Mouse (Mus musculus) thymus, postnatal 10 days (tissue): ENCODE results near the gene Gm26897.

Experiments
- DNase-seq, 2 experiments: peaks; one replicate each; pipeline ENCODE4 v3.0.0; 2021; ENCODE audit warnings: low spot score in 2 of 2

The Gm26897 gene

GRCm38 (mm10) chr5:111733851-111734250 lies at the start of gene Gm26897:
Gene Gm26897 (plus strand): TSS chr5:111733924.
- no peak for DNase-seq

GRCm38 (mm10) chr5:111687370-111687769 lies 46.4 kb upstream of the Gm26897 start:
- DNase-seq, result peak in 1 of 2 experiments; percentile 43

- DNase-seq, result no peak
These were observed 45.1 kb upstream of the Gm26897 start for GRCm38 (mm10) chr5:111688584-111688983.

GRCm38 (mm10) chr5:111697996-111698395 lies 35.7 kb upstream of the Gm26897 start:
- DNase-seq, result no peak

GRCm38 (mm10) chr5:111699711-111700303 lies 33.9 kb upstream of the Gm26897 start:
- DNase-seq, result no peak

- DNase-seq, result no peak
These were observed 31.9 kb upstream of the Gm26897 start for GRCm38 (mm10) chr5:111701634-111702329.

- DNase-seq, result no peak
These were observed 30.1 kb upstream of the Gm26897 start for GRCm38 (mm10) chr5:111703586-111703985.

GRCm38 (mm10) chr5:111704326-111704725 lies 29.4 kb upstream of the Gm26897 start:
- no peak for DNase-seq

GRCm38 (mm10) chr5:111709195-111709901 lies 24.4 kb upstream of the Gm26897 start:
- no peak for DNase-seq

GRCm38 (mm10) chr5:111719018-111719417 lies 14.7 kb upstream of the Gm26897 start:
- no peak for DNase-seq

- DNase-seq, result no peak
These were observed 13.0 kb upstream of the Gm26897 start for GRCm38 (mm10) chr5:111720726-111721125.

- DNase-seq, result no peak
These were observed 9.0 kb upstream of the Gm26897 start for GRCm38 (mm10) chr5:111724713-111725112.

GRCm38 (mm10) chr5:111725195-111725920 lies 8.4 kb upstream of the Gm26897 start:
- DNase-seq, result no peak

- no peak for DNase-seq
These were observed 5.3 kb upstream of the Gm26897 start for GRCm38 (mm10) chr5:111728411-111728810.

- no peak for DNase-seq
These were observed 3.1 kb upstream of the Gm26897 start for GRCm38 (mm10) chr5:111730560-111731167.

GRCm38 (mm10) chr5:111732194-111732593 lies 1.5 kb upstream of the Gm26897 start:
- DNase-seq, result no peak

GRCm38 (mm10) chr5:111739480-111739879 lies 5.8 kb downstream of the Gm26897 start:
- no peak for DNase-seq

- DNase-seq, result no peak
These were observed 6.9 kb downstream of the Gm26897 start for GRCm38 (mm10) chr5:111740384-111741275.

GRCm38 (mm10) chr5:111741352-111741751 lies 7.6 kb downstream of the Gm26897 start:
- DNase-seq, result no peak

- no peak for DNase-seq
These were observed 8.7 kb downstream of the Gm26897 start for GRCm38 (mm10) chr5:111742290-111742898.
